Mouse (Mus musculus) heart, postnatal 14 days (tissue): Measurements from ENCODE around the gene Sbk3. TPM values are rescaled to one million over a fixed set of nuclear protein-coding genes. Genes with fewer than 3 reads are reported as not detected.

ENCODE experiments used
- DNase-seq, 2 experiments: peaks; one replicate each; pipeline ENCODE4 v3.0.0; 2021 to 2022
- intact Hi-C: fragments of 180-260 bp; cut with DNase I; formaldehyde crosslinking; loops from one replicate; pipeline ENCODE4 v1.15.1; 2025
- total RNA-seq, 2 experiments: library from RNA; stranded (reverse); gene quantifications; 2 replicates each; pipeline ENCODE4 v1.2.3; 2021

Gene Sbk3
- total RNA-seq, 2 experiments from 2014 or later: 14.9 to 37.3 TPM

GRCm38 (mm10) chr7:4993999-4994788 is 23.2 kb upstream of the Sbk3 start:
- intact Hi-C loops: no loop called here

GRCm38 (mm10) chr7:4993347-4993998 is 22.5 kb upstream of the Sbk3 start:
- intact Hi-C loops: no loop called here
- no peak for DNase-seq

More at GRCm38 (mm10) chr7:4993999-4994788, 23.2 kb upstream of the Sbk3 start:
- DNase-seq: no peak

GRCm38 (mm10) chr7:4988250-4988649 is 17.3 kb upstream of the Sbk3 start:
- intact Hi-C loops: no loop called here
- no peak for DNase-seq

- intact Hi-C loops: no loop called here
- DNase-seq: no peak
Measured at GRCm38 (mm10) chr7:4976832-4977231, 5.9 kb upstream of the Sbk3 start.

- no peak for DNase-seq
- intact Hi-C loops: no loop called here
Measured at GRCm38 (mm10) chr7:4975455-4975854, 4.5 kb upstream of the Sbk3 start.

- intact Hi-C loops: no loop called here
- peak; percentile 72 to 77 for DNase-seq
Measured at GRCm38 (mm10) chr7:4972321-4973047, 1.5 kb upstream of the Sbk3 start.

GRCm38 (mm10) chr7:4971710-4972109 is 742 bp upstream of the Sbk3 start:
- DNase-seq: peak; percentile 36 to 43
- intact Hi-C loops: no loop called here

- DNase-seq: no peak
- intact Hi-C loops: loop anchor here (1.0 kb wide), 1 partner anchor 22 kb away; no protein-coding TSS in a partner anchor
Measured at GRCm38 (mm10) chr7:4964988-4965387, 6.0 kb downstream of the Sbk3 start.

GRCm38 (mm10) chr7:4964272-4964671 is 6.7 kb downstream of the Sbk3 start, which contains the start of gene Sbk2:
Sbk2 (minus strand) TSS chr7:4964406.
- DNase-seq: peak; percentile 83 to 91

GRCm38 (mm10) chr7:4963527-4963926 is 7.4 kb downstream of the Sbk3 start:
- intact Hi-C loops: no loop called here
- DNase-seq: no peak

More at GRCm38 (mm10) chr7:4964272-4964671, 6.7 kb downstream of the Sbk3 start, which contains the start of gene Sbk2:
- intact Hi-C loops: loop anchor here (1.0 kb wide), 1 partner anchor 21 kb away; no protein-coding TSS in a partner anchor

- intact Hi-C loops: no loop called here
- no peak for DNase-seq
Measured at GRCm38 (mm10) chr7:4957361-4957760, 13.6 kb downstream of the Sbk3 start.

GRCm38 (mm10) chr7:4953815-4954445 is 17.0 kb downstream of the Sbk3 start:
- intact Hi-C loops: no loop called here
- DNase-seq: peak in 1 of 2 experiments; percentile 43

GRCm38 (mm10) chr7:4950561-4951342 is 20.2 kb downstream of the Sbk3 start:
- intact Hi-C loops: no loop called here
- DNase-seq: peak; percentile 54 to 58

- intact Hi-C loops: loop anchor here (10.0 kb wide), 1 partner anchor 324 kb away; no protein-coding TSS in a partner anchor
- no peak for DNase-seq
Measured at GRCm38 (mm10) chr7:4948386-4948785, 22.6 kb downstream of the Sbk3 start.

- intact Hi-C loops: loop anchor here (10.0 kb wide), 1 partner anchor 323 kb away; no protein-coding TSS in a partner anchor
- peak; percentile 72 to 76 for DNase-seq
Measured at GRCm38 (mm10) chr7:4947855-4948254, 23.1 kb downstream of the Sbk3 start.

- intact Hi-C loops: loop anchor here (1.0 to 10.0 kb wide), 5 partner anchors 21 to 319 kb away; partner anchors contain the start of genes Rasl2-9, Sbk2 and Ube2s
- peak; percentile 93 to 98 for DNase-seq
Measured at GRCm38 (mm10) chr7:4943223-4943815, 27.6 kb downstream of the Sbk3 start.

- intact Hi-C loops: loop anchor here (1.0 to 10.0 kb wide), 5 partner anchors 22 to 318 kb away; partner anchors contain the start of genes Rasl2-9, Sbk2 and Ube2s
- no peak for DNase-seq
Measured at GRCm38 (mm10) chr7:4942673-4943072, 28.3 kb downstream of the Sbk3 start.

- intact Hi-C loops: loop anchor here (2.0 to 10.0 kb wide), 5 partner anchors 75 to 383 kb away; partner anchors contain the start of genes Rasl2-9 and Ube2s
- DNase-seq: peak; percentile 83 to 90
Measured at GRCm38 (mm10) chr7:4940068-4940479, 30.9 kb downstream of the Sbk3 start.
